Comparison of ENCODE assay signal across 14 mouse cellular contexts in the genomic region with DNA sequence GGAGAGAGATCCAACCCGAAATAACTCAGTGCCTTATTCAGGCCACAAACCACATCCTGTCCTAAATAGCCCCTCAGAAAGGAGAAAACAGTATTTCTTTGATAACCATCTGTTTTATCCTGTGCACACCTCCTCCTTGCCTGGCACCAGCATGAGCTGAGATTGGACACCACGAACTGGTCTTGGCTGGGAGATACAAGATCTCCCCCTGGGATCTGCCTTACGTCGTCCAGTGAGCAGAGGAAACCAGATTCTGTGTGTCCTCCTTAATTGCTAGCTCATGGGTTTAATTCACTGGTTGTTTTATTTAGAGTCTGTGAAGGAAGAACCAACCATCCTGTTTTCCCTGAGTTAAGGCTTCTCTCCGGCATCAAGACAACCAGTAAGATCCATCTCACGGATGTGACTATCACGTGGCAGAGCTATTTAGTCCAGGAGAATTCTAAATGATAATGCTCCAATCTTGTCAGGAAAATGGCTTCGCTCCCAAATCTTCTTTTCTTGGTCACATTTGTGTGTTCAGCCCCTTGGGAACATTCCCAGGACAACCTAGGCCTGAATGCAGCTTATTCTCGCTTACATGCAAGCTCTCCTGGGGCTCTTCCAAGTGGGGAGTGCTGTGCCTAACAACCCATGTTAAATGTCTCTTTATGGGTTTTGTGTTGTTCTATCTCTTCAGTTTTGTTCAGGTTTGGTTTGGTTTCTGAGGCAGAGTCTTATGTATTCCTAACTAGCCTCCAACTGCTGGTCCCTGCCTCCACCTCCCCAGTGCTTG. TPM values are rescaled to one million over a fixed set of nuclear protein-coding genes. Genes with fewer than 3 reads are reported as not detected.
DNase-seq lines count a peak whose midpoint lies in the region; ATAC-seq lines count a peak whose summit lies in the region.
"Had no signal": no experiment of that assay in that cellular context is flagged by ENCODE, and none has a peak within 500 bp of the region (broad histone marks: within the 10 kb centered on the region; RNA-seq: fewer than 3 reads in every experiment).

No protein-coding gene starts in this region.

- H3K9ac ChIP-seq in hindbrain, embryonic 15.5 days, result no peak overlapping the region
- no peak overlapping the region for H3K9ac ChIP-seq in hindbrain, embryonic 11.5 days (ENCODE audit: low read depth, low read length)
- H3K9ac ChIP-seq: limb, embryonic 15.5 days; liver, postnatal 0 days had no signal

- no peak overlapping the region for H3K27ac ChIP-seq in hindbrain, embryonic 15.5 days (replicated peaks)
- H3K27ac ChIP-seq in hindbrain, embryonic 11.5 days (ENCODE audit: low read depth, low read length), result no peak overlapping the region
- H3K27ac ChIP-seq: heart, embryonic 10.5 days; limb, embryonic 15.5 days; stomach, postnatal 0 days had no signal

- no peak overlapping the region for H3K4me3 ChIP-seq in hindbrain, embryonic 15.5 days
- no peak overlapping the region for H3K4me3 ChIP-seq in hindbrain, embryonic 11.5 days (ENCODE audit: low read depth, low read length)
- H3K4me3 ChIP-seq: heart, embryonic 10.5 days; limb, embryonic 15.5 days had no signal

- no peak for DNase-seq in hindbrain, embryonic 11.5 days (ENCODE audit: low spot score)
- DNase-seq in right cerebral cortex, postnatal 10 days (ENCODE audit: low spot score in 2 of 2), result peak; percentile 56 to 62
- no peak for DNase-seq in right cerebral cortex, postnatal 36 days (ENCODE audit: low spot score in 2 of 2)
- DNase-seq in Muller cell, postnatal 12 days (ENCODE audit: inconsistent ontology term), result peak; percentile 88
- DNase-seq in skeletal muscle tissue, adult 2 months (ENCODE audit: low read depth, low spot score), result peak; percentile 20
- DNase-seq: cerebellum, postnatal 36 days; kidney, adult 8-10 months; liver, postnatal 0 days had no signal

- no peak overlapping the region for H3K4me2 ChIP-seq in hindbrain, embryonic 15.5 days
- no peak overlapping the region for H3K4me2 ChIP-seq in hindbrain, embryonic 11.5 days (replicated peaks; ENCODE audit: low read depth, low read length)
- H3K4me2 ChIP-seq: limb, embryonic 15.5 days had no signal

- no peaks in the 10 kb centered on the region for H3K27me3 ChIP-seq in hindbrain, embryonic 15.5 days
- no peaks in the 10 kb centered on the region for H3K27me3 ChIP-seq in hindbrain, embryonic 11.5 days (ENCODE audit: control insufficient read depth, insufficient read depth, low read length)
- H3K27me3 ChIP-seq: limb, embryonic 15.5 days; Patski had no signal

- 0 out of 2 replicates have a peak, but pooled peaks have one; percentile 30 for ATAC-seq in hindbrain, embryonic 15.5 days (ENCODE audit: low FRiP score, low read depth)
- ATAC-seq in hindbrain, embryonic 11.5 days (ENCODE audit: low FRiP score), result no peak
- ATAC-seq in activated CD4-positive, CD25-positive, alpha-beta regulatory T cell, adult 4 months, result no peak
- ATAC-seq: liver, postnatal 0 days; Patski had no signal

- no peaks in the 10 kb centered on the region for H3K36me3 ChIP-seq in hindbrain, embryonic 15.5 days
- no peaks in the 10 kb centered on the region for H3K36me3 ChIP-seq in hindbrain, embryonic 11.5 days (ENCODE audit: control insufficient read depth, insufficient read depth, low read length)
- H3K36me3 ChIP-seq: heart, embryonic 10.5 days; limb, embryonic 15.5 days had no signal

- WGBS in hindbrain, embryonic 15.5 days, result 63% methylated on average over 9 of the region's 9 CpGs
- 81% methylated on average over 9 of the region's 9 CpGs for WGBS in hindbrain, embryonic 11.5 days

- no peaks in the 10 kb centered on the region for H3K4me1 ChIP-seq in hindbrain, embryonic 15.5 days (replicated peaks)
- no peaks in the 10 kb centered on the region for H3K4me1 ChIP-seq in hindbrain, embryonic 11.5 days (replicated peaks; ENCODE audit: control insufficient read depth, insufficient read depth, low read length)
- H3K4me1 ChIP-seq: heart, embryonic 10.5 days; limb, embryonic 15.5 days had no signal

- H3K9me3 ChIP-seq in hindbrain, embryonic 15.5 days, result no peaks in the 10 kb centered on the region
- no peaks in the 10 kb centered on the region for H3K9me3 ChIP-seq in hindbrain, embryonic 11.5 days (ENCODE audit: control insufficient read depth, low read length)
- H3K9me3 ChIP-seq: heart, embryonic 10.5 days; limb, embryonic 15.5 days had no signal

RNA-seq across cellular contexts. Expression of a gene that starts 20.3 kb away (rescaled TPM):
- 60.6 and 65.0 TPM in 2 replicates for polyA plus RNA-seq in hindbrain, embryonic 15.5 days (2015; fragmentation: Nextera tagmentation; extraction: Ambion mirVana)
- polyA plus RNA-seq in hindbrain, embryonic 11.5 days (2014; fragmentation: Nextera tagmentation; extraction: Ambion mirVana), result 85.2 and 95.0 TPM in 2 replicates
- polyA plus RNA-seq in activated CD4-positive, CD25-positive, alpha-beta regulatory T cell, adult 4 months (2017; shearing (Covaris generic)), result 10 to 100 TPM; 47.6 to 48.5 TPM

Comparison
In these comparisons a context has a peak if more than half of its experiments do, and no peak if none do; other contexts are left out.
1. DNase-seq: peak in right cerebral cortex, postnatal 10 days (2 of 2), Muller cell, postnatal 12 days (single experiment) and skeletal muscle tissue, adult 2 months (single experiment); none in hindbrain, embryonic 11.5 days (single experiment) and right cerebral cortex, postnatal 36 days (0 of 2).